Mouse (Mus musculus) midbrain, embryonic 16.5 days (tissue): ENCODE measurements around the gene Slc51a. TPM values are rescaled to one million over a fixed set of nuclear protein-coding genes. Genes with fewer than 3 reads are reported as not detected.
"Not testable (repeated sequence)": the region's sequence is repeated elsewhere in the genome, so short reads cannot be mapped to it uniquely, and the experiment has no call there.

ENCODE experiments used
- ATAC-seq: fragments of 200-750 bp; cut with Nextera tagmentation; 2 replicates; pipeline ENCODE4 v1.8.0; 2017; ENCODE audit warnings: moderate TSS enrichment
- H3K27ac ChIP-seq: fragments of 300-500 bp; sonication (generic); 2 replicates; pipeline ENCODE4 v1.5.1; 2014; ENCODE audit warnings: mild to moderate bottlenecking, low read length, mixed read lengths
- H3K27me3 ChIP-seq: fragments of 300-500 bp; sonication (generic); 2 replicates; pipeline ENCODE4 v1.6.1; 2014; ENCODE audit warnings: low read depth, low read length, mixed read lengths; ENCODE audit not compliant: control insufficient read depth, insufficient read depth
- H3K36me3 ChIP-seq: fragments of 300-500 bp; sonication (generic); 2 replicates; pipeline ENCODE4 v1.6.1; 2014; ENCODE audit warnings: mild to moderate bottlenecking, low read length, moderate library complexity, mixed read lengths; ENCODE audit not compliant: control insufficient read depth, insufficient read depth
- H3K4me1 ChIP-seq: fragments of 300-500 bp; sonication (generic); 2 replicates; pipeline ENCODE4 v1.6.1; 2014; ENCODE audit warnings: mild to moderate bottlenecking, low read length, mixed read lengths; ENCODE audit not compliant: control insufficient read depth, insufficient read depth
- H3K4me2 ChIP-seq: fragments of 300-500 bp; sonication (generic); 2 replicates; pipeline ENCODE4 v1.6.1; 2014; ENCODE audit warnings: mild to moderate bottlenecking, low read length, mixed read lengths
- H3K4me3 ChIP-seq: fragments of 300-500 bp; sonication (generic); 2 replicates; pipeline ENCODE4 v1.5.1; 2014; ENCODE audit warnings: low read depth, mild to moderate bottlenecking, low read length, moderate library complexity, mixed read lengths
- H3K9ac ChIP-seq: fragments of 300-500 bp; sonication (generic); 2 replicates; pipeline ENCODE4 v1.6.1; 2014; ENCODE audit warnings: low read depth, low read length, mixed read lengths
- H3K9me3 ChIP-seq: fragments of 300-500 bp; sonication (generic); replicated peaks from 2 replicates; pipeline ENCODE4 v1.6.1; 2014; ENCODE audit warnings: mild to moderate bottlenecking, low read length, mixed read lengths; ENCODE audit not compliant: control insufficient read depth, poor library complexity, severe bottlenecking
- WGBS: fragments of 180-500 bp; shearing (Covaris S2); extraction: QIAGEN DNeasy Blood & Tissue Kit; methylation state at CpG from one replicate; pipeline ENCODE4 v1.1.7; 2014; 5-methylcytosine and 5-hydroxymethylcytosine counted together
- polyA plus RNA-seq: library from polyadenylated mRNA; unstranded; fragments of >200 nt; fragmentation: Nextera tagmentation; extraction: Ambion mirVana; gene quantifications from 2 replicates; pipeline ENCODE4 v1.2.1, GENCODE M21; 2015

The Slc51a gene
- polyA plus RNA-seq, 1 experiment from 2014 or later, result 0.08 TPM

- H3K4me3 ChIP-seq, result no peak overlapping the region
- no peaks in the 10 kb centered on the region for H3K9me3 ChIP-seq
- no peaks in the 10 kb centered on the region for H3K27me3 ChIP-seq
- WGBS, result 89% methylated on average over 2 of the region's 2 CpGs
- peaks cover 1% of the 10 kb centered on the region; the same call in 1 of the 2 replicates for H3K36me3 ChIP-seq
- no peak for ATAC-seq
- H3K9ac ChIP-seq, result no peak overlapping the region
- no peak overlapping the region for H3K27ac ChIP-seq
- no peak overlapping the region for H3K4me2 ChIP-seq
- H3K4me1 ChIP-seq, result no peaks in the 10 kb centered on the region
Measured at GRCm38 (mm10) chr16:32446563-32447138, 41.0 kb downstream of the Slc51a start.

GRCm38 (mm10) chr16:32445558-32445957 is 42.1 kb downstream of the Slc51a start:
- no peak overlapping the region for H3K4me2 ChIP-seq
- H3K9ac ChIP-seq, result no peak overlapping the region
- no peaks in the 10 kb centered on the region for H3K27me3 ChIP-seq
- no peak for ATAC-seq
- no peak overlapping the region for H3K27ac ChIP-seq
- H3K4me1 ChIP-seq, result no peaks in the 10 kb centered on the region
- 96% methylated on average over 1 of the region's 1 CpGs for WGBS
- no peak overlapping the region for H3K4me3 ChIP-seq
- no peaks in the 10 kb centered on the region for H3K9me3 ChIP-seq
- no peaks in the 10 kb centered on the region for H3K36me3 ChIP-seq

GRCm38 (mm10) chr16:32444615-32445014 is 43.1 kb downstream of the Slc51a start:
- not testable (repeated sequence) for H3K27me3 ChIP-seq, H3K9ac ChIP-seq, H3K4me1 ChIP-seq, H3K4me2 ChIP-seq, H3K27ac ChIP-seq, ATAC-seq, H3K36me3 ChIP-seq, H3K9me3 ChIP-seq, H3K4me3 ChIP-seq
- 93% methylated on average over 3 of the region's 3 CpGs for WGBS

- no peaks in the 10 kb centered on the region for H3K9me3 ChIP-seq
- ATAC-seq, result no peak
- no peaks in the 10 kb centered on the region for H3K4me1 ChIP-seq
- no peak overlapping the region for H3K4me3 ChIP-seq
- H3K27ac ChIP-seq, result no peak overlapping the region
- no peak overlapping the region for H3K4me2 ChIP-seq
- no peak overlapping the region for H3K9ac ChIP-seq
- H3K36me3 ChIP-seq, result no peaks in the 10 kb centered on the region
- H3K27me3 ChIP-seq, result no peaks in the 10 kb centered on the region
- WGBS, result 85% methylated on average over 3 of the region's 3 CpGs
Measured at GRCm38 (mm10) chr16:32441432-32441831, 46.2 kb downstream of the Slc51a start.

GRCm38 (mm10) chr16:32437266-32437665 is 50.4 kb downstream of the Slc51a start:
- no peaks in the 10 kb centered on the region for H3K27me3 ChIP-seq
- H3K9ac ChIP-seq, result no peak overlapping the region
- no peak overlapping the region for H3K4me3 ChIP-seq
- peaks cover 2% of the 10 kb centered on the region; the same call in 1 of the 2 replicates for H3K4me1 ChIP-seq
- WGBS, result 97% methylated on average over 1 of the region's 1 CpGs
- H3K36me3 ChIP-seq, result no peaks in the 10 kb centered on the region
- no peaks in the 10 kb centered on the region for H3K9me3 ChIP-seq
- ATAC-seq, result no peak
- no peak overlapping the region for H3K27ac ChIP-seq
- no peak overlapping the region for H3K4me2 ChIP-seq

GRCm38 (mm10) chr16:32436657-32437056 is 51.0 kb downstream of the Slc51a start:
- no peak overlapping the region for H3K4me3 ChIP-seq
- 82% methylated on average over 1 of the region's 1 CpGs for WGBS
- H3K9me3 ChIP-seq, result no peaks in the 10 kb centered on the region
- H3K4me2 ChIP-seq, result no peak overlapping the region
- no peaks in the 10 kb centered on the region for H3K27me3 ChIP-seq
- H3K4me1 ChIP-seq, result peaks cover 8% of the 10 kb centered on the region
- H3K9ac ChIP-seq, result no peak overlapping the region
- no peak overlapping the region for H3K27ac ChIP-seq
- H3K36me3 ChIP-seq, result no peaks in the 10 kb centered on the region
- no peak for ATAC-seq

- H3K36me3 ChIP-seq, result no peaks in the 10 kb centered on the region
- no peak overlapping the region for H3K4me2 ChIP-seq
- H3K4me1 ChIP-seq, result peaks cover 13% of the 10 kb centered on the region
- no peak overlapping the region for H3K9ac ChIP-seq
- no peak for ATAC-seq
- H3K9me3 ChIP-seq, result no peaks in the 10 kb centered on the region
- no peaks in the 10 kb centered on the region for H3K27me3 ChIP-seq
- no peak overlapping the region for H3K4me3 ChIP-seq
- no peak overlapping the region for H3K27ac ChIP-seq
Measured at GRCm38 (mm10) chr16:32434691-32435090, 53.0 kb downstream of the Slc51a start.

- no peaks in the 10 kb centered on the region for H3K27me3 ChIP-seq
Measured at GRCm38 (mm10) chr16:32434066-32434465, 53.6 kb downstream of the Slc51a start.

GRCm38 (mm10) chr16:32433138-32433537 is 54.5 kb downstream of the Slc51a start:
- Histone ChIP-seq H3K27me3 (no peaks in the 10 kb centered on the region), H3K4me2 (no peak overlapping the region), H3K4me1 (peaks cover 17% of the 10 kb centered on the region), H3K9me3 (no peaks in the 10 kb centered on the region), H3K27ac (no peak overlapping the region), H3K9ac (no peak overlapping the region), H3K4me3 (no peak overlapping the region), H3K36me3 (no peaks in the 10 kb centered on the region)
- ATAC-seq, result no peak
- WGBS, result 81% methylated on average over 2 of the region's 2 CpGs

More at GRCm38 (mm10) chr16:32434066-32434465, 53.6 kb downstream of the Slc51a start:
- no peak for ATAC-seq
- H3K27ac ChIP-seq, result no peak overlapping the region
- H3K9ac ChIP-seq, result no peak overlapping the region
- no peaks in the 10 kb centered on the region for H3K9me3 ChIP-seq
- no peaks in the 10 kb centered on the region for H3K36me3 ChIP-seq
- 69% methylated on average over 6 of the region's 6 CpGs for WGBS
- H3K4me3 ChIP-seq, result no peak overlapping the region
- H3K4me1 ChIP-seq, result peaks cover 17% of the 10 kb centered on the region
- H3K4me2 ChIP-seq, result no peak overlapping the region
